Mouse (Mus musculus) left cerebral cortex, adult 18-20 months (tissue): ENCODE data around the gene Gnrhr. TPM values are rescaled to one million over a fixed set of nuclear protein-coding genes. Genes with fewer than 3 reads are reported as not detected.
A peak's percentile ranks its signal among the peaks of the same experiment; 100 is the strongest.

Experiments used
- DNase-seq, 2 experiments: peaks; one replicate each; pipeline ENCODE4 v3.0.0; 2021 to 2022; ENCODE audit warnings: low spot score in 2 of 2, mixed read lengths in 1 of 2
- long read RNA-seq, 2 experiments: library from polyadenylated mRNA; stranded (forward); transcript quantifications; one replicate each; pipeline ENCODE4 v2.0.0; 2021
- total RNA-seq, 2 experiments: library from RNA; stranded (reverse); gene quantifications; 2 replicates each; pipeline ENCODE4 v1.2.3; 2021

Gene Gnrhr
- total RNA-seq: not detected
- long read RNA-seq, experiment 1: 0 reads
- long read RNA-seq, experiment 2: 0 reads

DNA sequence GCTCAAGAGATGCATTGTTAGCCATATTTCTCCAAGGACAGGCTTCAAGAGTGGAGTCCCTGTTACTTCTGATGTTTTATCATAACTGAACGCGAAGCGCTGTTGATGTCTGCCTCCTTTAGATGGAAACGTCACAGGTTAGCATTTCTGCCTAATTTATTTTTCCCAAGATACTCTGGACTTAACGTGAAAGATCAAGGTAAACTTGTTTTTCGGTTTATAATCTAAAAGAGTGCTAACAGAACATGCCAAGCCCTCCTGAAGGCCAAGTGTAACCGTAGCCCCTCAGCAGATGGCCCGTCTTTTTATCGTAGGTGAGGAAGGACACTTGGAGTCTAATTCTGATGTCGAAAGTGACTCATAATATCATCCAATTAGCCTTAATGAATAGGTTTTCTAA is at the start of gene Gnrhr:
Gnrhr (minus strand) TSS at position 101 of the 400 bp plus-strand sequence.
- DNase-seq: no peak

DNA sequence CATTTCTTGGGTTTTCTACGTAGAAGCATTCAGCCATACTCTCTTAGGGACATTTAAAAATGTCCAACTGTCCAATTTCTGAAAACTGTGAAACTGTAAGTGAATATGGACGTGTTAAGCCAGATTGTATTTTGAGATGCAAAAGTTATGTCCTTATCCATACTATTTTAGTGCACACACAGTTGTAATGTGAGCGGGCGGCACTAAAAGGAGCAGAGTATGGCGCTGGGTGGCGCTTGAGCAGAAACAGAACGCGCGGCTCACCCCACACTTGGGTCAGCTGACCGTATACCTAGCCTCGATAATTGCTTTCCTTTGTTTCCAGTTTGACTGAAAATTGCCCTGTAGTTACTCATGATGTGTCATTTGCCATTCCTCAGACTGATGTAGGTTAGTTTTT is 48.9 kb upstream of the Gnrhr start:
- DNase-seq: peak in 1 of 2 experiments; percentile 8

GRCm38 (mm10) chr5:86244880-86245279 is 47.2 kb upstream of the Gnrhr start:
- DNase-seq: no peak

DNA sequence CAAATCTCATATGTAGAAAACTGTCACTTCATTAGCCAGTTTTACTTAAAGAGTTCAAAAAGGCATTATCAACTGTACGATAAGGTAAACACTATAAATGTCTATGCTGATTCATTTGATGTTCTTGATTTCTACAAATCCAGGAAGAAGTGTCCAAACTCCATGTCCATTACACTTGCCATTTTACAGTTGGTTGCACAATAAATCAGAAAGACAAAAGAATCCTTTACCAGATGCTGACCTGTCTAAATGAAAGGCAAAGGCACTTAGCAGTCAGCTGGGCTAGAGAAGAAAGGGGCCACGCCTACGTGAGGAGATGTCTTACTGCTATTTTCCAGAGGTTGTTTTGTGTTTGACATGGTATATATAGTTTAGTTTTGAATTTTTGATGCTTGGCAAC is 46.6 kb upstream of the Gnrhr start:
- no peak for DNase-seq

DNA sequence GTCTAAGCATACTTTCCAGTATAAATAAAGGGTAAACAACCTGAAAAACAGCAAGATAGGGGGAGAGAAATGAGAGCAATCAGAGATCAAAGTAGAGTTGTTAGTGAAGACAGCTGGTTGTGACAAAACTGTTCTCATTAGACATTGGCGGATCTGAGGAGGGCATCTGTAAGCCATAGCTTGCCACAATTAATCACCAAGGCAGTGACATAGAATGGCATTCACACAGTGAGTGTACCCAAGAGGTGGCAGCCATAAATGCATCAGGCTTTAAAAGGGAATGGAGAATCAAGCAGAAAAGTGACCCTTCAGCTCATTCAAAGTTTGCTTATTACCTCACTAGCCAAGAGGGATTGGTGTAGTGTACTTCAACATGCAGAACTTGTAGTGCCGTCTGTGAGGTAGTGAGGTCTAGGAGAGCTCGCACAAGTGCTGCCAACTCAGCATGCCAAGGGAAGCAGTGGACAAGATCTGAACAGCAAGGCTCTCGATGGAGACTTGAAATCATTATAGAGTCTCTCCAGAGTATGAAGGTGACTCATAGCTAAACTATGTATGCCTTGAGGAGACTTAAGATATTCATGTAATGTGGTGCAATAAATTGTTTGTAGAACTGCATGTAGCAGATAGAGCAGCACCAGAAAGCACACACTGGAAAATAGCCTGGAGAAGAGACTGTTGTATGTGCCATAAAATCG is 29.6 kb upstream of the Gnrhr start:
- DNase-seq: no peak

DNA sequence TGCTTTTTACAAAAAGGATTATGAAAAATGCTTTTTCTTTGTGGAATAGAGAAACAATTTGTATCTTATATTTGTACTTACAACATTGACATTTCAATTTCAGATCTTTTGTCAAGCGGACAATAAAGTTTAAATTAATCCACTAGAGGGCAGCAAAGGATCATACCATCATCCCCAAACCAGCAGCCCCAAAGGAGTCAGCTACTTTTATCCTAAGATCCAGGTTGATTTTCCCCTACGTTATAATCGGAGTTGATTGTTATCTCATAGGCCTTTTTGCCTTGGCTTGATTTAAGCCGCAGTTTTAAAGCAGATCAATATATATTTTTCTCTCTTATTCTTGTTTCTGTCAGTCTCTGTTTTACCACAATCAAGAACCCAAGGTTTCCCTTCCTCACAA is 6.3 kb downstream of the Gnrhr start:
- DNase-seq: no peak

DNA sequence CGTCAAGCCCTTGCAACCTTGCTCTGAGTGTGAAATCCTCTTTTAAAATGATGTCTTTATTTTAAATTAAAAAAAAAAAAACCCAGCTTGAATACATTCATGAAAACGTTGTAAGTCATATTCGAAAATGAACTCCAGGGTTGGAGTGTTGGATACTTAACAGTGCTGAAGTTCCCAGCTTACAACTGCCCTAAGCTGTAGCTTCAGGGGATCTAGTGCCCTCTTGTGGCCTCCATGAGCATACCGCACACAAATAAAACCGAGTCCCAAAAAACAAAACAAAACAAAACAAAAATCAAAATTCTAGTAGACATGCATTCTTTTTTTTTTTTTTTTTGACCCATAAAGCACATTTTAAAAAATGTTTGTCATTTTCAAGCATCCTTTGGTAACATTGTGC is 6.9 kb downstream of the Gnrhr start:
- DNase-seq: peak in 1 of 2 experiments; percentile 16

DNA sequence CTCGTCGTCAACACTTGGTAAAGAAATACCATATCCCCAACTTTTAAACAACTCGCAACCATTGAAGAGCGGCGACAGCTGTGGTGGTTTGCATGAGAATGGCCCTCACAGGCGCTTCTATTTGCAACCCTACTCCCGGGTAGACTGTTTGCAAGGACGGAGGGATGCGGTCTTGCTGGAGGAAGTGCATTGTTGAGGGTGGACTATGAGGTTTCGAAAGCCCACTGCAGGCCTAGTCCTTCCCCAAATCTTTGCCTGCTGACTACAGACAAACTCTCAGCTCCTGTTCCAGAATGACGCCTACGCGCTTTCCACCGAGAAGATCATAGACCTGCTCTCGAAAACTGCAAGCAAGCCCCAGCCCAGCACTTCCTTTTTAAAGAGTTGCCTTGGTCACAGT is 7.4 kb downstream of the Gnrhr start:
- DNase-seq: no peak

- no peak for DNase-seq
Observed at GRCm38 (mm10) chr5:86187441-86187840, 10.3 kb downstream of the Gnrhr start.

DNA sequence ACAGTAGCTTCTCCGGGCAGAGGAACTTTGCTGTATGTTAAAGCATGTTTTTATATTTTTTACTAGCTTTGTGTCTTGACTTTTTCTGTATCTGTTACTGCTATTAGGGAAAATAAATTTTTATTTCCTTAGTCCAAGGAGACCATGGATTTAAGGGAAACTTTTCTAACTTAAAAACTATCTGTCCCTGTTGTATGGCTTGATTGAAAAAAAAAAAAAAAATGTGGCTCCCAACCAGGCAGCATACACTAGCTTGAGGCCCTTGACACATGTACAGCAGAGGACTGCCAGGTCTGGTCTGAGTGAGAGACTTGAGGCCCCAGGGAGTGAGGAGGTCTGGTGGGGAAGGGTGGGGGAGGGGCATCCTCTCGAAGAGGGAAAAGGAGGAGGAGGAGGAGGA is 23.9 kb downstream of the Gnrhr start:
- DNase-seq: no peak

- peak; percentile 99 for DNase-seq
Observed at GRCm38 (mm10) chr5:86172449-86173161, 25.1 kb downstream of the Gnrhr start, which contains the start of gene Uba6. Gene Uba6, minus strand, starts transcription at chr5:86172803.

DNA sequence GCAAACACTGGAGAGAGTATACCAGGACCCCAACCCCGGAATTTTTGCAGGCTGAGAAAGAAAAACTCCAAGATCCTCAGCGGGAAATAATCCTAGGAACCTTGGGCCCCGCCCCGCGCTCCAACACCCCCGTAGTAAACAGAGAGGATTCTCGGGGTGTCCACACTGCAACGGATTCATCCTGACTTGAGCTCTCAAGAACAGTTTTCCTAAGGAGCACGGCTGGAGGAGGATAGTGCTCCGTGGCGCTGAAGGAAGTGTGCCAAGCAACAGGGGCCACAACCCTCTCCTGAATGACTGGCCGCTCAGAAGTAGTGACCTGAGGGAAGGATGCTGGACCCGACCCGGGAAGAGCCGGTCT is 25.6 kb downstream of the Gnrhr start:
- no peak for DNase-seq

Other genes starting within 250 kb of the Gnrhr start
- 10 to 100 TPM; 21.1 to 22.3 TPM for gene Cenpc1, start 132.3 kb downstream of the Gnrhr start, total RNA-seq
- not detected for gene Stap1, start 126.2 kb downstream of the Gnrhr start, total RNA-seq
- 10 to 100 TPM; 25.1 to 26.1 TPM for gene Uba6, start 25.1 kb downstream of the Gnrhr start, total RNA-seq
- not detected for gene Tmprss11c, start 91.4 kb upstream of the Gnrhr start, total RNA-seq
- not detected for gene Tmprss11d, start 175.5 kb upstream of the Gnrhr start, total RNA-seq